Mouse (Mus musculus) MEL (cell line): ENCODE measurements around the gene Asb8. TPM values are rescaled to one million over a fixed set of nuclear protein-coding genes. Genes with fewer than 3 reads are reported as not detected.

Source experiments
- DNase-seq: peaks from one replicate; pipeline ENCODE4 v3.0.0; 2011; ENCODE audit warnings: low read depth, low spot score
- H3K27ac ChIP-seq: 2 replicates; pipeline ENCODE4 v1.5.1; 2012; ENCODE audit warnings: low read depth, mild to moderate bottlenecking, control low read depth, low read length, moderate library complexity; ENCODE audit not compliant: control insufficient read depth
- H3K27me3 ChIP-seq, 2 experiments: fragments of 150-350 bp in 1 of 2; sonication (generic) in 1 of 2; 2 replicates each; pipeline ENCODE4 v1.6.1; 2012; ENCODE audit warnings: low read length in 2 of 2, mild to moderate bottlenecking in 2 of 2, improper control_type of control experiment in 1 of 2, moderate library complexity in 1 of 2; ENCODE audit not compliant: insufficient read depth in 2 of 2, control insufficient read depth in 1 of 2
- H3K36me3 ChIP-seq, 2 experiments: 2 replicates each; pipeline ENCODE4 v1.6.1; 2012 to 2014; ENCODE audit warnings: low read length in 2 of 2, improper control_type of control experiment in 1 of 2, inconsistent platforms in 1 of 2, mild to moderate bottlenecking in 1 of 2; ENCODE audit not compliant: insufficient read depth in 2 of 2, control insufficient read depth in 1 of 2
- H3K4me1 ChIP-seq, 2 experiments: fragments of 150-350 bp in 1 of 2; sonication (generic) in 1 of 2; 2 replicates each; pipeline ENCODE4 v1.6.1; 2012; ENCODE audit warnings: low read length in 2 of 2, improper control_type of control experiment in 1 of 2, mild to moderate bottlenecking in 1 of 2; ENCODE audit not compliant: insufficient read depth in 2 of 2, control insufficient read depth in 1 of 2
- H3K4me3 ChIP-seq, 2 experiments: fragments of 150-350 bp in 1 of 2; sonication (generic) in 1 of 2; 2 replicates each; pipeline ENCODE4 v1.5.1; 2012; ENCODE audit warnings: low read depth in 2 of 2, low read length in 2 of 2, mild to moderate bottlenecking in 2 of 2, moderate library complexity in 2 of 2, control low read depth in 1 of 2, improper control_type of control experiment in 1 of 2; ENCODE audit not compliant: control insufficient read depth in 1 of 2, insufficient read depth in 1 of 2
- H3K79me2 ChIP-seq: 2 replicates; pipeline ENCODE4 v1.6.1; 2012; ENCODE audit warnings: mild to moderate bottlenecking, low read length, moderate library complexity; ENCODE audit not compliant: control insufficient read depth, poor library complexity, insufficient read depth
- H3K9ac ChIP-seq: 2 replicates; pipeline ENCODE4 v1.6.1; 2012; ENCODE audit warnings: low read depth, mild to moderate bottlenecking, control low read depth, low read length, moderate library complexity; ENCODE audit not compliant: control insufficient read depth, poor library complexity, severe bottlenecking
- H3K9me3 ChIP-seq: fragments of 150-350 bp; sonication (generic); replicated peaks from 2 replicates; pipeline ENCODE4 v1.6.1; 2012; ENCODE audit warnings: mild to moderate bottlenecking, low read length, improper control_type of control experiment, moderate library complexity; ENCODE audit not compliant: insufficient read depth
- BHLHE40 ChIP-seq: IDR thresholded peaks from 2 replicates; pipeline ENCODE4 v1.6.1; 2012; ENCODE audit warnings: low read depth, mild to moderate bottlenecking, inconsistent platforms, low read length, improper control_type of control experiment, borderline replicate concordance
- CHD1 ChIP-seq: IDR thresholded peaks from 2 replicates; pipeline ENCODE4 v1.6.1; 2012; ENCODE audit warnings: low read depth, mild to moderate bottlenecking, inconsistent platforms, low read length, improper control_type of control experiment
- CHD2 ChIP-seq: IDR thresholded peaks from 2 replicates; pipeline ENCODE4 v1.6.1; 2011; ENCODE audit warnings: low read length, improper control_type of control experiment
- CTCF ChIP-seq, 3 experiments: IDR thresholded peaks in 2 of 3; conservative IDR thresholded peaks in 1 of 3; 2 replicates each; pipeline ENCODE4 v1.5.1; 2011 to 2012; ENCODE audit warnings: low read length in 3 of 3, low read depth in 2 of 3, mild to moderate bottlenecking in 2 of 3, improper control_type of control experiment in 1 of 3, inconsistent platforms in 1 of 3, mixed read lengths in 1 of 3, moderate library complexity in 1 of 3; ENCODE audit not compliant: control insufficient read depth in 1 of 3, insufficient read depth in 1 of 3, poor library complexity in 1 of 3, severe bottlenecking in 1 of 3
- E2F4 ChIP-seq: IDR thresholded peaks from 2 replicates; pipeline ENCODE4 v1.6.1; 2011; ENCODE audit warnings: low read depth, low read length, improper control_type of control experiment, borderline replicate concordance
- ELF1 ChIP-seq: IDR thresholded peaks from 2 replicates; pipeline ENCODE4 v1.6.1; 2014; ENCODE audit warnings: low read depth, mild to moderate bottlenecking, inconsistent platforms, low read length, improper control_type of control experiment, moderate library complexity
- EP300 ChIP-seq, 2 experiments: IDR thresholded peaks; 2 replicates each; pipeline ENCODE4 v1.6.1; 2011; ENCODE audit warnings: improper control_type of control experiment in 2 of 2, low read length in 2 of 2, low read depth in 1 of 2, mild to moderate bottlenecking in 1 of 2
- ETS1 ChIP-seq: IDR thresholded peaks from 2 replicates; pipeline ENCODE4 v1.6.1; 2012; ENCODE audit warnings: low read depth, mild to moderate bottlenecking, inconsistent platforms, low read length, improper control_type of control experiment, moderate library complexity
- GABPA ChIP-seq: IDR thresholded peaks from 2 replicates; pipeline ENCODE4 v1.6.1; 2012; ENCODE audit warnings: low read depth, mild to moderate bottlenecking, inconsistent platforms, low read length, improper control_type of control experiment, moderate library complexity
- GATA1 ChIP-seq: IDR thresholded peaks from 2 replicates; pipeline ENCODE4 v1.6.1; 2011; ENCODE audit warnings: low read depth, low read length, improper control_type of control experiment
- HCFC1 ChIP-seq: IDR thresholded peaks from 2 replicates; pipeline ENCODE4 v1.6.1; 2012; ENCODE audit warnings: low read depth, mild to moderate bottlenecking, inconsistent platforms, low read length, improper control_type of control experiment, moderate library complexity
- JUND ChIP-seq: IDR thresholded peaks from 2 replicates; pipeline ENCODE4 v1.6.1; 2011; ENCODE audit warnings: low read depth, mild to moderate bottlenecking, improper control_type of control experiment, low read length
- KAT2A ChIP-seq: conservative IDR thresholded peaks from 2 replicates; pipeline ENCODE4 v1.6.1; 2012; ENCODE audit warnings: low read depth, low read length, improper control_type of control experiment, inconsistent platforms
- MAFK ChIP-seq: IDR thresholded peaks from 2 replicates; pipeline ENCODE4 v1.6.1; 2011; ENCODE audit warnings: low read depth, mild to moderate bottlenecking, low read length, improper control_type of control experiment, borderline replicate concordance
- MAX ChIP-seq: IDR thresholded peaks from 2 replicates; pipeline ENCODE4 v1.6.1; 2011; ENCODE audit warnings: low read length, improper control_type of control experiment
- MAZ ChIP-seq: IDR thresholded peaks from 2 replicates; pipeline ENCODE4 v1.6.1; 2012; ENCODE audit warnings: low read depth, mild to moderate bottlenecking, inconsistent platforms, low read length, improper control_type of control experiment
- MEF2A ChIP-seq: IDR thresholded peaks from 2 replicates; pipeline ENCODE4 v1.6.1; 2014; ENCODE audit warnings: low read depth, mild to moderate bottlenecking, inconsistent platforms, low read length, improper control_type of control experiment; ENCODE audit not compliant: poor library complexity, insufficient replicate concordance, severe bottlenecking; ENCODE audit errors: extremely low read depth
- MXI1 ChIP-seq: IDR thresholded peaks from 2 replicates; pipeline ENCODE4 v1.6.1; 2011; ENCODE audit warnings: mild to moderate bottlenecking, low read depth, low read length, improper control_type of control experiment
- MYC ChIP-seq: IDR thresholded peaks from 2 replicates; pipeline ENCODE4 v1.6.1; 2011; ENCODE audit warnings: low read depth, mild to moderate bottlenecking, low read length, improper control_type of control experiment, moderate library complexity
- NELFE ChIP-seq: IDR thresholded peaks from 2 replicates; pipeline ENCODE4 v1.6.1; 2011; ENCODE audit warnings: low read depth, low read length, improper control_type of control experiment
- POLR2AphosphoS2 ChIP-seq: IDR thresholded peaks from 2 replicates; pipeline ENCODE4 v1.6.1; 2011; ENCODE audit warnings: low read length, improper control_type of control experiment
- POLR2AphosphoS5 ChIP-seq: IDR thresholded peaks from 2 replicates; pipeline ENCODE4 v1.6.1; 2012; ENCODE audit warnings: low read depth, borderline replicate concordance, mild to moderate bottlenecking, inconsistent platforms, low read length, moderate library complexity, mixed read lengths
- RAD21 ChIP-seq: IDR thresholded peaks from 2 replicates; pipeline ENCODE4 v1.6.1; 2011; ENCODE audit warnings: mild to moderate bottlenecking, low read depth, low read length, improper control_type of control experiment
- RCOR1 ChIP-seq: IDR thresholded peaks from 2 replicates; pipeline ENCODE4 v1.6.1; 2012; ENCODE audit warnings: low read depth, mild to moderate bottlenecking, inconsistent platforms, low read length, improper control_type of control experiment
- SIN3A ChIP-seq: IDR thresholded peaks from 2 replicates; pipeline ENCODE4 v1.6.1; 2012; ENCODE audit warnings: low read length, improper control_type of control experiment, inconsistent platforms
- SMC3 ChIP-seq: IDR thresholded peaks from 2 replicates; pipeline ENCODE4 v1.6.1; 2011; ENCODE audit warnings: low read depth, low read length, improper control_type of control experiment
- TAL1 ChIP-seq: IDR thresholded peaks from 2 replicates; pipeline ENCODE4 v1.6.1; 2012; ENCODE audit warnings: mild to moderate bottlenecking, inconsistent platforms, low read length, moderate library complexity, mixed read lengths
- TBP ChIP-seq: IDR thresholded peaks from 2 replicates; pipeline ENCODE4 v1.8.0; 2011; ENCODE audit warnings: low read depth, low read length, improper control_type of control experiment
- TCF12 ChIP-seq: IDR thresholded peaks from 2 replicates; pipeline ENCODE4 v1.6.1; 2014; ENCODE audit warnings: low read depth, mild to moderate bottlenecking, inconsistent platforms, low read length, improper control_type of control experiment, moderate library complexity
- UBTF ChIP-seq: IDR thresholded peaks from 2 replicates; pipeline ENCODE4 v1.6.1; 2012; ENCODE audit warnings: low read depth, mild to moderate bottlenecking, inconsistent platforms, low read length, improper control_type of control experiment, moderate library complexity, borderline replicate concordance; ENCODE audit not compliant: insufficient read depth
- USF1 ChIP-seq: IDR thresholded peaks from 2 replicates; pipeline ENCODE4 v1.6.1; 2014; ENCODE audit warnings: low read depth, mild to moderate bottlenecking, inconsistent platforms, low read length, improper control_type of control experiment, moderate library complexity
- USF2 ChIP-seq, 2 experiments: IDR thresholded peaks; 2 replicates each; pipeline ENCODE4 v1.6.1; 2011 to 2012; ENCODE audit warnings: improper control_type of control experiment in 2 of 2, low read length in 2 of 2, borderline replicate concordance in 1 of 2, inconsistent platforms in 1 of 2, low read depth in 1 of 2, mild to moderate bottlenecking in 1 of 2; ENCODE audit not compliant: insufficient read depth in 1 of 2
- ZNF384 ChIP-seq: IDR thresholded peaks from 2 replicates; pipeline ENCODE4 v1.6.1; 2012; ENCODE audit warnings: low read depth, mild to moderate bottlenecking, inconsistent platforms, low read length, improper control_type of control experiment
- polyA plus RNA-seq, 2 experiments: library from polyadenylated mRNA; stranded (reverse) in 1 of 2; unstranded in 1 of 2; fragments of >175 nt in 1 of 2; fragments of >200 nt in 1 of 2; gene quantifications; 2 replicates each; pipeline versions ENCODE4 v1.2.1 to v1.2.4; 2012; ENCODE audit warnings: low replicate concordance in 2 of 2, low read depth in 1 of 2; ENCODE audit not compliant: insufficient read length in 2 of 2, insufficient read depth in 1 of 2, missing spikeins in 1 of 2
- total RNA-seq: library from RNA; depleted of rRNA; stranded (reverse); fragments of 300-350 nt; gene quantifications from 2 replicates; pipeline ENCODE4 v1.2.3, GENCODE M21; 2012

Gene Asb8
- total and polyA plus RNA-seq, 3 experiments = 33.1 to 38.2 TPM; not detected in 1

GRCm38 (mm10) chr15:98181132-98181711 lies 15.8 kb upstream of the Asb8 start (continued):
- TF ChIP-seq TCF12 (peak; percentile 14; the same call in 1 of the 2 replicates), USF2 (IDR thresholded peaks at IDR 0.05; ENCODE audit: borderline replicate concordance in 1 of 2, insufficient read depth in 1 of 2, low read depth in 1 of 2, low read length in 2 of 2) (no peak), CHD2 (no peak), POLR2AphosphoS5 (no peak), RAD21 (peak; percentile 70), POLR2AphosphoS2 (no peak), MYC (no peak), TAL1 (no peak), MAX (no peak; the same call in 1 of the 2 replicates), CTCF (IDR thresholded peaks at IDR 0.05 in 2 of 3, conservative IDR thresholded peaks at IDR 0.05 in 1 of 3; ENCODE audit: control insufficient read depth in 1 of 3, insufficient read depth in 1 of 3, low read depth in 2 of 3, low read length in 3 of 3, poor library complexity in 1 of 3, severe bottlenecking in 1 of 3) (peak; percentile 71 to 97 (median 94)), HCFC1 (0 out of 2 replicates have a peak, but pooled peaks have one; percentile 20), JUND (no peak), NELFE (no peak)

- peaks cover 14% of the 10 kb centered on the region in 2 experiments for H3K27me3 ChIP-seq
- H3K4me3 ChIP-seq = peak overlapping the region; percentile 28 to 62
- H3K36me3 ChIP-seq = peaks cover 0 to 5% of the 10 kb centered on the region in 2 experiments; a peak in 1 of 4 replicates
- H3K79me2 ChIP-seq = no peaks in the 10 kb centered on the region
- peak overlapping the region; percentile 16 for H3K9ac ChIP-seq
- H3K27ac ChIP-seq = no peak overlapping the region
- H3K4me1 ChIP-seq = peaks cover 0 to 8% of the 10 kb centered on the region in 2 experiments; a peak in 3 of 4 replicates
- DNase-seq = no peak
- H3K9me3 ChIP-seq = no peaks in the 10 kb centered on the region
- peak; percentile 62 for TF ChIP-seq GATA1
- no peak; the same call in 1 of the 2 replicates for TF ChIP-seq TBP
- no peak for TF ChIP-seq CHD2
- TF ChIP-seq GABPA = no peak
- TF ChIP-seq E2F4 = no peak; the same call in 1 of the 2 replicates
- TF ChIP-seq MAX = peak; percentile 24; the same call in 1 of the 2 replicates
- no peak for TF ChIP-seq BHLHE40
- no peak for TF ChIP-seq TAL1
- no peak for TF ChIP-seq CHD1
- no peak; the same call in 1 of the 2 replicates for TF ChIP-seq ZNF384
- no peak for TF ChIP-seq UBTF
- no peak for TF ChIP-seq RCOR1
- TF ChIP-seq RAD21 = no peak
- peak; percentile 56 to 62; a peak in 3 of 4 replicates for TF ChIP-seq EP300 (IDR thresholded peaks at IDR 0.05; ENCODE audit: low read depth in 1 of 2, low read length in 2 of 2)
- TF ChIP-seq MAZ = no peak
- TF ChIP-seq KAT2A = no peak
- TF ChIP-seq TCF12 = peak; percentile 55; the same call in 1 of the 2 replicates
- TF ChIP-seq ETS1 = no peak
- peak; percentile 45; the same call in 1 of the 2 replicates for TF ChIP-seq MXI1
- TF ChIP-seq SMC3 = no peak
- no peak for TF ChIP-seq MAFK
- TF ChIP-seq ELF1 = no peak
- TF ChIP-seq USF1 = no peak
- TF ChIP-seq SIN3A = 0 out of 2 replicates have a peak, but pooled peaks have one; percentile 82
- no peak for TF ChIP-seq MEF2A
These were observed 15.2 kb upstream of the Asb8 start for GRCm38 (mm10) chr15:98180567-98181131.
